21 mouse cellular contexts compared by ENCODE assay signal in the genomic region with DNA sequence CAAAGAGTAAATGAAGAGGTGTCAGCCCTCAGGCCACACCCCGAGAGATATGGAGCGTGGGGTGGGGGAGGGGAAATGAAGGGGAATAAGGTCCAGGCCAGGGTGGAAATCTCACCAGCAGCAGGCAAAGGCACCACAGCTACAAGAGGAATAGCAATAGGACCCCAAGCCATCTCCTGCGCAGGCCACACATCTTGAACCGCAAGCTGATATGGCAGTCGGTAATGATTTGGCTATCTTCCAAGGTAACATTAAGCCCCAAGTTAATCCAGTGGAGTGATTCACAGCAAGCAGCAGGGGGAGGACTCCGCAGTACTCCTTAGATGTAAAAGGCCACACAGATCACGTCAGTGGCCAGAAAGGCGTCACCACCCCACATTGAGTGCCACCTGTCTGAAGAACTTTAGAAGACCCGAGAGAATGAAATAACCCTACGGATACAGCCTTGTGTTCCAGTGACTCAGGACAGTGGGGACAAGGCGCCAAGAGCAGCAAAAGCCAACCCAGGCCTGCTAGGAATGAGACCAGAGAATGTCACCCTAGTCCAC.
A peak's percentile ranks its signal among the peaks of the same experiment; 100 is the strongest.
DNase-seq lines count a peak whose midpoint lies in the region; ATAC-seq and TF ChIP-seq lines count a peak whose summit lies in the region.
"Had no signal": no experiment of that assay in that cellular context is flagged by ENCODE, and none has a peak within 500 bp of the region (broad histone marks: within the 10 kb centered on the region; RNA-seq: fewer than 3 reads in every experiment).

No protein-coding gene starts in this region.

- DNase-seq in adrenal gland, adult (ENCODE audit: inconsistent age in 2 of 2, low spot score in 1 of 2): peak; percentile 44 to 68
- DNase-seq in adrenal gland, postnatal 4 days (ENCODE audit: low spot score in 2 of 2): no peak
- no peak for DNase-seq in hindbrain, embryonic 10.5 days (ENCODE audit: low spot score)
- peak; percentile 34 for DNase-seq in retina, adult 2 months (ENCODE audit: low read depth, low spot score)
- no peak for DNase-seq in retina, embryonic 14.5 days (ENCODE audit: low spot score)
- no peak for DNase-seq in spleen, adult 18-20 months
- DNase-seq: gastrocnemius, postnatal 25 days; heart, adult 18-20 months; heart, postnatal 4 days; kidney, adult 11 months; layer of hippocampus, adult 9-11 months; lung, adult 18-20 months; right cerebral cortex, adult 18-20 months; right cerebral cortex, postnatal 4 days; thymus, adult 2 months had no signal

- no peaks in the 10 kb centered on the region for H3K27me3 ChIP-seq in hindbrain, embryonic 15.5 days
- H3K27me3 ChIP-seq in hindbrain, embryonic 10.5 days (ENCODE audit: insufficient read depth, poor library complexity, severe bottlenecking): no peaks in the 10 kb centered on the region
- no peaks in the 10 kb centered on the region for H3K27me3 ChIP-seq in intestine, postnatal 0 days (replicated peaks; ENCODE audit: control insufficient read depth, insufficient read depth, low read length)
- H3K27me3 ChIP-seq: limb, embryonic 13.5 days; liver, embryonic 12.5 days; megakaryocyte, embryonic 14.5 days had no signal

- no peak overlapping the region for H3K4me2 ChIP-seq in hindbrain, embryonic 15.5 days
- no peak overlapping the region for H3K4me2 ChIP-seq in intestine, postnatal 0 days (replicated peaks; ENCODE audit: low read depth)
- H3K4me2 ChIP-seq: limb, embryonic 13.5 days; liver, embryonic 12.5 days had no signal

- H3K9me3 ChIP-seq in hindbrain, embryonic 15.5 days: no peaks in the 10 kb centered on the region
- H3K9me3 ChIP-seq in hindbrain, embryonic 10.5 days: no peaks in the 10 kb centered on the region
- no peaks in the 10 kb centered on the region for H3K9me3 ChIP-seq in intestine, postnatal 0 days (ENCODE audit: control insufficient read depth)
- H3K9me3 ChIP-seq: forebrain, embryonic 10.5 days; limb, embryonic 13.5 days; liver, embryonic 12.5 days; megakaryocyte, embryonic 14.5 days had no signal

- 74% methylated on average over 11 of the region's 11 CpGs for WGBS in hindbrain, embryonic 15.5 days
- WGBS in hindbrain, embryonic 10.5 days: 89% methylated on average over 11 of the region's 11 CpGs
- 74% methylated on average over 11 of the region's 11 CpGs for WGBS in intestine, postnatal 0 days

- H3K4me1 ChIP-seq in hindbrain, embryonic 15.5 days (replicated peaks): no peaks in the 10 kb centered on the region
- no peaks in the 10 kb centered on the region for H3K4me1 ChIP-seq in hindbrain, embryonic 10.5 days (replicated peaks)
- no peaks in the 10 kb centered on the region for H3K4me1 ChIP-seq in intestine, postnatal 0 days (replicated peaks; ENCODE audit: control insufficient read depth, insufficient read depth, low read length)
- H3K4me1 ChIP-seq: forebrain, embryonic 10.5 days; limb, embryonic 13.5 days; megakaryocyte, embryonic 14.5 days had no signal

- H3K9ac ChIP-seq in hindbrain, embryonic 15.5 days: no peak overlapping the region
- no peak overlapping the region for H3K9ac ChIP-seq in intestine, postnatal 0 days (ENCODE audit: low read depth, low read length)
- H3K9ac ChIP-seq: limb, embryonic 13.5 days; liver, embryonic 12.5 days had no signal

- 0 out of 2 replicates have a peak, but pooled peaks cover 11% of the 10 kb centered on the region for H3K36me3 ChIP-seq in hindbrain, embryonic 15.5 days
- H3K36me3 ChIP-seq in hindbrain, embryonic 10.5 days: peaks cover 43% of the 10 kb centered on the region
- H3K36me3 ChIP-seq in intestine, postnatal 0 days (ENCODE audit: control insufficient read depth, insufficient read depth): peaks cover 28% of the 10 kb centered on the region

- H3K27ac ChIP-seq in hindbrain, embryonic 15.5 days (replicated peaks): no peak overlapping the region
- no peak overlapping the region for H3K27ac ChIP-seq in hindbrain, embryonic 10.5 days
- no peak overlapping the region for H3K27ac ChIP-seq in intestine, postnatal 0 days (ENCODE audit: low read depth, low read length)
- H3K27ac ChIP-seq: forebrain, embryonic 10.5 days; limb, embryonic 13.5 days; liver, embryonic 12.5 days had no signal

- ATAC-seq in hindbrain, embryonic 15.5 days (ENCODE audit: low FRiP score, low read depth): 0 out of 2 replicates have a peak, but pooled peaks have one; percentile 13
- no peak for ATAC-seq in intestine, postnatal 0 days
- ATAC-seq: liver, embryonic 12.5 days had no signal

- TF ChIP-seq CTCF in intestine, postnatal 0 days (IDR thresholded peaks at IDR 0.05; ENCODE audit: low read depth): no peak

- H3K4me3 ChIP-seq in hindbrain, embryonic 15.5 days: no peak overlapping the region
- no peak overlapping the region for H3K4me3 ChIP-seq in hindbrain, embryonic 10.5 days
- H3K4me3 ChIP-seq in intestine, postnatal 0 days (ENCODE audit: low read depth, low read length): no peak overlapping the region
- H3K4me3 ChIP-seq: forebrain, embryonic 10.5 days; limb, embryonic 13.5 days; liver, embryonic 12.5 days; megakaryocyte, embryonic 14.5 days had no signal

Comparison
In these comparisons a context has a peak if more than half of its experiments do, and no peak if none do; other contexts are left out.
1. DNase-seq: peak in adrenal gland, adult (2 of 2) and retina, adult 2 months (single experiment); none in adrenal gland, postnatal 4 days (0 of 2), hindbrain, embryonic 10.5 days (single experiment), retina, embryonic 14.5 days (single experiment) and spleen, adult 18-20 months (0 of 2).